Mouse (Mus musculus): ENCODE results near the gene Slc17a5.
"Not testable (repeated sequence)": the region's sequence is repeated elsewhere in the genome, so short reads cannot be mapped to it uniquely, and the experiment has no call there.

Gene Slc17a5

DNA sequence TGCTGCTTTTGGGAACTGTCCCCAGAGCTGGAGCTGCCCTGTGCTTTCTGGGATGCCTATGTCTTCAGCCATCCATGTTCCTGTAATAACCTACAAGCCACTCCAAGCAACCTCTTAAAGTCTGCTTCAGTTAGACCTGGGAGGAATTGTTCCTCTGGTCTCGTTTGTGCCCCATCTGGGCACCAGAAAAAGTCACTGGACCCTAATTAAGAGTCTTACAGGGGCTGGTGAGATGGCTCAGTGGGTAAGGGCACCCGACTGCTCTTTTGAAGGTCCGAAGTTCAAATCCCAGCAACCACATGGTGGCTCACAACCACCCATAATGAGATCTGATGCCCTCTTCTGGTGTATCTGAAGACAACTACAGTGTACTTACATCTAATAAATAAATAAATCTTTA is 70.6 kb downstream of the Slc17a5 start:
- not testable (repeated sequence) for DNase-seq (ENCODE audit: low spot score)

DNA sequence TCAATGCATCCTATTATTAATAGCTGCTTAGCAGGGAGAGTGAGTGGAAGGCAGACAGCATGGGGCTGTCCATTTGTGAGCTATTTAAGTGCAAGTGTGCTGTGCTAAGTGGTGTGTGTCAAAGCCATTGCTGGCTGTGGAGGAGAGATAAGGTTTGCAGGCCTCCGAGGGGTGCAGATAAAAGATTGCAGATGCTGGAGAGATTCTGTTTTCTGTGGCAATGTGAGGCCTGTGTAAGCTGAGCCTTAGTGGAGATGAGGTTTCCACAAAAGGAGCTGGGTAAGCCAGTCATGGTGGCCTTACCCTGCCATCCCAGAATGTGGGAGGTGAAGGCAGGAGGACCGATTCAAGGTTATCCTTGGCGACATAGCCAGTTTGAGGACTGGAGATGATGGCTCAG is 71.7 kb downstream of the Slc17a5 start:
- no peak for DNase-seq (ENCODE audit: low spot score)

DNA sequence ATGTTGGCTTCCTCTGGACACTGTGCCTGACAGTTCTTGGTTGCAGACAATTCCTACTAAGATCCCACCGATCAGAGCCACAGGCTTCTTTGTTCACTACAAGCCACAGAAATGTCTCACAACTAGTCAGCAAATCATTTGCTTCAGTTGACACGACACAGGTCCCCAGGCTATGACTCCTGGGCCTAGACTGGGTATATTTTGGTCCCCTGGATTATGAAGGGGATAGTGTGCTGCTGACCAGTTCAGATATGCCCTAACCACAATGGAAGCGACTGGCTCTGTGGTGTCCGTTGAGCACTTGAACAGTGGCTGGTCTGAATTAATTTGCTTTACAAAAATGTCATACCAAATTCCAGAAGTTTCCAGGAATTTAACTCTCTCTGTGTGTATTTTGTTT is 73.2 kb downstream of the Slc17a5 start:
- DNase-seq (ENCODE audit: low spot score), result no peak

DNA sequence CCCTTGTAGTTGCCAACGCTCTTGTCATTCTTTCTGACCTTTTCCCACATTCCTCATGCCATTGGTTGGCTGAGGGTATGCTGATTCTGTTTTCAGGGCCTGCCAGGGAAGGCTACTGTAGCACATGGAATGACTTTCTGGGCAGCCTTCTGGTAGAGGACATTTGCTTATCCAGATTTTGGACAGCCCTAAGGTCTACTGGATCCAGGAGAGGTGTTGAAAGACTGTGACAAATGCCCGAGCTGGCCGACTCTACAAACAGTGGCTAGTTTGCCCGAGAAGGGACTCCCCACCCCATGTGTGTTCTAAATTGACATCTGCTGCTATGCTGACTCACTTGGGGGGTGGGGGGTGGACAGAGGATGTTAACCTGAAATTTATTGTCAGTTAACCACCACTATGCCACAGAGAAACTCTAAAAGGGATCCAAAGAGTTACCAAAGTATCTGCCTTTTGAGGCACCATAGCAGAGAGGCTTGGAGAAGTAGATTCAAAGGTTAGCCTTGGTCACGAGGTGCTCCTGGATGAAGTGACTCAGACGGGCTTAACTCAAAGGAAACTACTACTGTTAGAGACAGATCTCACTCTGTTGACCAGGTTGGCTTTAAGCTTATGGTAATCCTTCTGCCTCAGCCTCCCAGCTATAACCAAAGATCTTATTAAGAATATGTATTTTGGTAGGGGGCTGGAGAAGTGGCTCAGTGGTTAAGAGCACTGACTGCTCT is 73.9 kb downstream of the Slc17a5 start:
- DNase-seq (ENCODE audit: low spot score), result no peak

DNA sequence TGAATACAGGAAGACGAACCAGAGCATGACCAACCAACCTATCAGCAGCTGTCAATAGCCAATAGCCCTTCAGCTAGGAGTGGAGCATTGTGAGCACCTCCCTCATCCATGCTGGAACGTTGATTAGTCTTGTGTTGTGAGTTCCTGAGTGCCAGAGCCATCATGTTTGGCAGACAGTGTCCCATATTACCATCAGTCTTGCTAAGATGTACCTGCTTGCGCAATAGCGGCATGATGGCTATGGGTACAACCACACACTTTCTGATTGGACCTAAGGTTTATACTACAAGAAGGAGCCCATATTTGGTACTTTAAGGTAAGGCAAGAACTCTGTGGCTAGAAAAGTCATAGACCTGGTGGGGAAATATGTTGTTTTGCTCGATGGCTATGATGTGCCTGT is 76.1 kb downstream of the Slc17a5 start:
- no peak for DNase-seq (ENCODE audit: low spot score)

DNA sequence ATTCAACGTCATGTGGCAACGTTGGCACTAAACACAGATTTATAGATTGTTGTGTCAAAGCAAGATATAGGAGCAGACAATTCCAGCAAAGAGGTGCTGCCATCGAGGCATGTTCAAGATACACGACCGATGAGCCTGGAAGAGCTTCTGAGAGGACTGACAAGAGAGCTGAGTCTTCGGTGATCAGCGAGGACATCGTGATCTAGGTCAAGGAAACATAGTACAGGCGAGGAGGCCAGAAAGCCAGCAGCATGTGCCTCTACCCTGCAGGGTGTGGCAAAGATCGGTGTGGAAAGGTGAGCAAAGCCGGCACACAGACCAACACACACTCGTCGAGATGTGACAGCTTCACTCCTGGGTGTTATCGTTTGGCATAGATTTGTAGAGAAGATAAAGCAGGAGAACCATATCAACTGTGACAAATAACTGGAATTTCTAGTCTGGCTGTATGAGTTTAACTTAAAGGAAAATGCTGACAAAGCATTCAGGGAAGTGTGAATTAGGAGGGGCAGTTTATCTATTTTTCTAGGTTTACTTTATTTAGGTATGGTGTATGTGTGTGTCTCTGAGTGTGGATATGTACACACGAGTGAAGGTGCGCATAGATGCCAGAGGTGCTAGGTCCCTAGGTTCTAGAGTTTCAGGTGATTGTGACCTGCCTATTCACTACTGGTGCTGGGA is 79.6 kb downstream of the Slc17a5 start:
- no peak for DNase-seq (ENCODE audit: low spot score)

DNA sequence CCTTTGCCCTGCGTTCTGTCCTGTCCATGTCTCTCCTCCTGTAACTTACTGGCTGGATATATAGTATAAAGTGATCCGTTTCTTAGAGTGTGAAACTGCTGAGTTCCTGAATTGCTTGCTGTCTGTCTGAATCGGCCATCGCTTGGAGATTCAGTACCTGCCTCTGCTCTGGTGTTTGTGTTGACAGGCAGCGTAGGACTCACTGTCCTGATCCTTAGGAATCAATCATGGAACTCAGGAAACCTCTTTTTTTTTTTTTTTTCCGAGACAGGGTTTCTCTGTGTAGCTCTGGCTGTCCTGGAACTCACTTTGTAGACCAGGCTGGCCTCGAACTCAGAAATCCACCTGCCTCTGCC is 81.1 kb downstream of the Slc17a5 start:
- no peak for DNase-seq (ENCODE audit: low spot score)

DNA sequence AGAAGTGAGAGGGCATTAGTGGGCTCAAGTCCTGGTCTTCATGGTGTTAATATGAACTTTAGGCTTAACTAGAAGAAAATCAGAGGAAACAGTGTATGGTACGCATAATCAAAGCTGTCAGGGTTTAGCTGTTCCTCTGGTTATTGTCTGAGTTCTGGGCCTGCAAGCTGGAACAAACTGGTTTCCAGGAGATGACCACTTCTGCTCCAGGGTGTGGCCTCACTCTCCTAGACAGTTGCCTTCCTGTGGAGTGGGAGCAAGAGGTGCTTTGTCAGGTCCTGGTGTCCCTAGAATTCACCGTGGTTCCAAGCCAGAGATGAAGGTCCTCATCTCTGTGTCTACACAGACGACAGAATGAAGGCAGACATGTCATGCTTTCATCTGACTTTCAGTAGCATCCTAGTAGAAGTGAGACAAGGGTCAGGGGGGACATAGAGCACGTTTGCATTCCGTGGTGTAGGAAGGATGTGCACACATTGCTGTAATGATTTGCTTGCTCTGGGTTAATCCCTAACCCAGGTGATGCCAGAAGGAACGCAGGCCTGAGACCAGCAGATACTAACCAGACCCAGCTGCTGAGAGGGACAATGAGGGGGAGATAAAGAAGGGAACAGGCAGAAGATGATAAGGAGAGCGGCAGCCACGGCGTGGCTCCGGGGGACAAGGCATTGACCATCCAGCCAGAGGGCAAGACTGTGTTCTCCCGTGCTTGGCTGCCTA is 81.7 kb downstream of the Slc17a5 start:
- DNase-seq (ENCODE audit: low spot score), result no peak

DNA sequence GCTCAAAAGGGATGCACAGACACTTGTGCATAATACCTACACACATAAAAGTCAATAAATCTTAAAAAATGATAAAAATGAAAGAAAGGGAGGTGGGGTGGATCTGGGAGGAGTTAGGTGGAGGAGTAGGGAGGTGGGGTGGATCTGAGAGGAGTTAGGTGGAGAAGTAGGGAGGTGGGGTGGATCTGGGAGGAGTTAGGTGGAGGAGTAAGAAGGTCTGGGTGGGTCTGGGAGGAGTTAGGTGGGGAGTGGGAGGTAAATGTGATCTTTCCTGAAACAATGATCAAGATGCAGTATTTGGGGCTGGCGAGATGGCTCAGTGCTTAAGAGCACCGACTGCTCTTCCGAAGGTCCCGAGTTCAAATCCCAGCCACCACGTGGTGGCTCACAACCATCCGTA is 82.6 kb downstream of the Slc17a5 start:
- no peak for DNase-seq (ENCODE audit: low spot score)

DNA sequence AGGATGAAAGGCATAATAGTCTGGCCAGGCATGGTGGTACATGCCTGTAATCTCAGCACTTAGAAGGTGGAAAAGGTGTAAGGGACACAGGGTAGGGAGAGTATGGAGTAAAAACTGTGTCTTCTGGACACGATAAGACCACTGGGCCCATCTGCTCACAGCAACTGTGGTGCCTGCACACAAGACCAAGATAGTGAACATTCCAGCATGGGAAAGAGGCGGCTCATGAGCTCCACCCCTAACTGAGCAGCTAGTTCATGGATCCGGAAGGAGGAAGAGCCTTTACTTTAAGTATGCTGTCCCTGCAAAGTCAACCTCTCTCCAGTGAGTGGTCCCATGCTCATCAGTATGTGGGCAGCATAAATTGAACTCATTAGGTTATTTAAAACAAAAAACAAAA is 83.2 kb downstream of the Slc17a5 start:
- no peak for DNase-seq (ENCODE audit: low spot score)

DNA sequence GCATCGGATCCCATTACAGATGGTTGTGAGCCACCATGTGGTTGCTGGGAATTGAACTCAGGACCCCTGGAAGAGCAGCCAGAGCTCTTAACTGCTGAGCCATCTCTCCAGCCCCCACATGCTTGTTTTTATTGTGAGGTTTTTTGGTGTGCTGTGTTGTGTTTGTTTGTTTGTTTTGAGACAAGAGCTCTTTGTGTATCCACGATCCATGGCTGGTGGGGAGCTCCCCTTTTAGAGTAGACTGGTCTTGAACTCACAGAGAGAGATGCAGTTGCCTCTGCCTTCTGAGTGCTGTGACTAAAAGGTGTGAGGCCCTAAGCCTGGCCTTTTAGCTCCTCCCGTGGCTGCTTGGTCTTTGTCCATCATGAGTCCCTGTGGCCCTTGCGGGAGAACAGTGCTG is 83.7 kb downstream of the Slc17a5 start:
- no peak for DNase-seq (ENCODE audit: low spot score)

DNA sequence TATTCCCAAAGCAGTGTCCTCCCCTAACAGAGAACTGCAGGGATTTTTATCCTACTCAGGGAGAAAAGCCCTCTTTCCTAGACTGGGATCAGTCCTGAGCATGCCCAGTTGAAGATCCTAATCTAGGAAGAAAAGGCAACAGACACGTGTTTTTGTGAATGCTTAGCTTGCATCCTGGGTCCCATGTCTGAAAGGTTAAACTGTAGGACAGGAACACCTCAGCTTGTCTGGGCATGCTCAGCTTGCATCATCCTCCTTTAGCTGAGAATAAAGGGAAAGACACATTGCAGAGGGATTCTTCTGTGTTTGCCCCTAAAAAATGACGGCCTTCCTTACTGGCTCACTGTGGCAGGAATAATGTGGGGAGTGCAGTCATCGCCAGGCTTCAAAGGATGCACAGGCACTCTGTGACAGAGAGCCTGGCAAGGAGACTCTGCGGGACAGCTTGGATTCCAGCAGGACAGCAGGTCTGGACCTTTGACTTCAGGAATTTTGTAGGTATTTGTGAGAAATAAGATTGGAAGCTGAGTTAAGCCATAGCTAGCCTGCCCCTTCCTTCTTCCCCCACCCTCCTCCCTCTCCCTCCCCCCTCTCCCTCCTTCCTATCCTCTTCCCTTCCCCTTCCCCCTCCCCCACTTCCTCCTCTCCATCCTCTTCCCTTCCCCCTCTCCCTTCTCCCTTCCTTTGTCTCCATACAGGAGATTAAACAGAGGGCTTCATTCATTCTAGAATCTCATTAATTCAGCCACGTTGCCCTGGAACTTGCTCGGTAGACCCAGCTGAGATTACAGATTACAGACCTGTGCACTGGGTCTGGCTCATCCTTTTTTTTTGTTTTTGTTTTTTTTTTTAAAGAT is 84.4 kb downstream of the Slc17a5 start:
- no peak for DNase-seq (ENCODE audit: low spot score)

DNA sequence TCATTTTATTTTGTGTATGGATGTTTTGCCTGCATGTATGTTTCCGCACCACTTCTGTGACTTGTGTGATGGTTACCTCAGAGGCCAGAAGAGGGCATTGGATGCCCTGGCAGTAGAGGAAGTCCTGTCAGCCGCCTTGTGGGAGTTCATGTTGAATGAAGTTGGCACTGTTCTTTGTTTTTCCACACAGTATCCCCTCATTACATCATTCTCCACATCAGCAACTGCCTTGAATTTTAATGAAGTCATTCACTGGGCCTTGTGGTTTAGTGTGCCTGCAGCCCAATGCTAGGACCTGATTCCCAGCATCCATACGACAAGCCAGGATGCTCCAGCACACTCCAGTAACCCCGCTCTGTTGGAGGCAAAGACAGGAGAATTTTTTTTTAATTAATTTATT is 86.6 kb downstream of the Slc17a5 start:
- no peak for DNase-seq (ENCODE audit: low spot score)

DNA sequence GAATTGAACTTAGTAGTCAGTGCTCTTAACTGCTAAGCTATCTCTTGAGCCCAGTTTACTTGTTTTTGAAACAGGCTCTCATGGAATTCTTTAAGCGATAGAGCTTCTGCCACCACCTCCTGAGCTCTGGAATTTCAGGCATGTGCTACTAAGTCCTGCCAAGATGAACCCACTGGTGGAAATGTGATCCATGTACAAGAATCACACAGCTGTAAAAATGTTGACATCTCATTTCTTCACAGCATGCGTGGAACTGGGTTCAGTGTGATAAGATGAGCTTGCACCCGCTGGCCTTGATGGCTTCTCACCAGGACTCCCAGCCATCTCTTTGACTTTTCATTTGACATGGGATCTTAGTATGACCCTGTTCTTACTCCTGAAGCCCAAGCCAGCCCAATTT is 87.5 kb downstream of the Slc17a5 start:
- DNase-seq (ENCODE audit: low spot score), result no peak

DNA sequence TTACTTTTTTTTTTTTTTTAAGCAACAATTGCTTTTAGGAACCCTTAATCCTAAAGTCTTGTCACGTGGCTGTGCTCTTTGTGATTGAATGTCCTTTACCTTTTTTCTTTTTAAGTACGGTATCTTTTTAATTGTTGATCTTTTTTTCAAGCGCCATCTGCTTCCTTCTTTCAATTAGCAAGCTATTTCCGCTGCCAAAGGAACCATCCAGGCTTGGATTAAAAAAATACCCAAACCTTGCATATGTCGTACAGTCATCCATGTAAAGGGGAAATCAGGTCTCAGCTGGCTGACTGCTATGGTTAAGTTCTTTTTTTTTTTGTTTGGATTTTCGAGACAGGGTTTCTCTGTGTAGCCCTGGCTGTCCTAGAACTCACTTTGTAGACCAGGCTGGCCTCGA is 94.7 kb downstream of the Slc17a5 start:
- DNase-seq (ENCODE audit: low spot score), result no peak

DNA sequence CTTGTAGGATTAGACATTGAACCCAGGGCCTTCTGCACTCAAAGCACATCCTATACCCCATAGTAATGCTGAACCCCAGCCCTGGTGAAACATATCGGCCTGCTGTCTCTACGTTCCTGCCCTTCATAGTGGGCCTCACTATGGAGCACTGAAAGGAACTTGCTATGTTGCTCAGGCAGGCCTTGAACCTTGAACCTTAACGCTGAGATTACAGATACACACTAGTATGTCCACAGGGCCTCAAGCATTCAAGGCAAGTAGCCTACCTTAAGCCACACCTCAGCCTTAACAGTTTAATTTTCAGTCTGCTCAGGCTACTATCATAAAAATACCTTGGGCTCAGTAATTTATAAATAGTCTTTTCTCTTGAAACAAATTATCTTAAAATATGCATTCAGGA is 95.6 kb downstream of the Slc17a5 start:
- no peak for DNase-seq (ENCODE audit: low spot score)

DNA sequence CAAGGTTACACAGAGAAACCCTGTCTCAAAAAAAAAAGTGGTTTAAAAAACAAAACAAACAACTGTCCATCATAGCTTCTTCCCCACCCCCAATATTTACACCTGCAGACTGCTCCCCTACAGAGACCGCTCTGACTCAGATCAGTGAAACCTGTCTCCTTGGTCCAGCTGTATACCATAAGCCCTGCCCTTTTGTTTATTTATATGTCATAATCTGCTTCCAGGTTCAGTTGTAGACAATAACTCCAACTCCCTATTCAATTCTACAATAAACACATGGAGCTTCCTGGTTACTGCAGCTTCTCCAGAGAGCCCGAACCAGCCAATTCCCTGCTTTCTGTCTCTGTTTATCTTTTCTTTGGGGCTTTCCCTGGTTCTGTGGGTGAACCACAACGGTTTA is 96.7 kb downstream of the Slc17a5 start:
- no peak for DNase-seq (ENCODE audit: low spot score)

DNA sequence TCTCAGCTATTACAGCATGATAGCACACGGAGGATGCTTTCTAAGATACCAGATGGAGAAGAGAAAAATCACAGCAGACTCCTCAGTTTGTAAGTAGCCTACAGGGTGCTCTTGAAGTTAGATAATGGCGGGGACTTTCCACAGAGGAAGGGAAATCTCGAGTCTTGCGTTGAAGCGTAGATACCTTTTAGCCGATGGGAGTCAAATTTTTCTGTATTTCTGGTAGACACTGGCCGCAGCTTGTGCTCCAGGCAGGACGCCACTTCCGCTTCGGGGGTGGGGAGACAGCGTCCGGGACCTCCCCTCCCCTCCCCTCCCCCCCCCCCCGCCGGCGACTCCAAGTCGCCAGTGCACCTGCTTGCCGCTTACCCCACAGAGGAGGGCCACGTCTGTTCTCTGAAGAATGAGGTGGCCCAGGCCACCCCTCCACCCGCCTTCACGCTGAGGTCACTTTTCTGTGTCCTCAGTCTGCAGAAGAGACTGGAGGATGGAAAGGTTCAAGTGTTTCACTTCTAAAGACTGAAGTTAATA is 98.9 kb downstream of the Slc17a5 start, which contains the start of gene Eef1a1:
Gene Eef1a1 (minus strand): TSS at position 262 of the 531 bp plus-strand sequence.
- DNase-seq (ENCODE audit: low spot score), result peak; percentile 51

DNA sequence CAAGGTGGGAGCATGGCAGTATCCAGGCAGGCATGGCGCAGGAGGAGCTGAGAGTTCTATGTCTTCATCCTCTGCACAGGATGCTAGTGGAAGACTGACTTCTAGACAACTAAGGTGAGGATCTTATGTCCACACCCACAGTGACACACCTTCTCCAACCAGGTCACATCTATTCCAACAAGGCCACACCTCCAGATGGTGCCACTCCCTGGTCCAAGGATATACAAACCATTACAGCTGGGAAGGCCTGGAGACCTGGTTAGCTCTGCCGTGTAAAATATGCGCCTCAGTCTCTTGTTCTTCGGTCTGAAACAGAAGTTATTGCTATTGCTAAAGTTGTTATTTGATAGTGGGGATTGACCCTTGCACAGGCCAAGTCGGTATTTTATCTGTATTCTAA is 99.8 kb downstream of the Slc17a5 start:
- not testable (repeated sequence) for DNase-seq (ENCODE audit: low spot score)

Measured in urinary bladder, postnatal 25 days (tissue).